Mouse (Mus musculus) CD4-positive, CD25-positive, alpha-beta regulatory T cell, adult 2 months (primary cell): Measurements from ENCODE around the gene Epb41l4b.
A peak's percentile ranks its signal among the peaks of the same experiment; 100 is the strongest.

Experiments used
- DNase-seq: peaks from one replicate; pipeline ENCODE4 v3.0.0-alpha.2; 2012; ENCODE audit warnings: low read depth, low spot score

The Epb41l4b gene

GRCm38 (mm10) chr4:57016366-57017171 lies 126.7 kb downstream of the Epb41l4b start:
- no peak for DNase-seq

- no peak for DNase-seq
These were observed 128.2 kb downstream of the Epb41l4b start for GRCm38 (mm10) chr4:57015032-57015431.

- no peak for DNase-seq
These were observed 131.7 kb downstream of the Epb41l4b start for GRCm38 (mm10) chr4:57011454-57012046.

GRCm38 (mm10) chr4:57010919-57011318 lies 132.3 kb downstream of the Epb41l4b start:
- DNase-seq: no peak

GRCm38 (mm10) chr4:57010425-57010824 lies 132.8 kb downstream of the Epb41l4b start:
- no peak for DNase-seq

GRCm38 (mm10) chr4:57007717-57008116 lies 135.5 kb downstream of the Epb41l4b start:
- DNase-seq: no peak

- no peak for DNase-seq
These were observed 138.2 kb downstream of the Epb41l4b start for GRCm38 (mm10) chr4:57005011-57005410.

GRCm38 (mm10) chr4:57003886-57004285 lies 139.4 kb downstream of the Epb41l4b start:
- no peak for DNase-seq

- DNase-seq: no peak
These were observed 140.5 kb downstream of the Epb41l4b start for GRCm38 (mm10) chr4:57002751-57003150.

- no peak for DNase-seq
These were observed 141.8 kb downstream of the Epb41l4b start for GRCm38 (mm10) chr4:57001437-57001836.

GRCm38 (mm10) chr4:56993331-56993730 lies 149.9 kb downstream of the Epb41l4b start:
- peak; percentile 7 for DNase-seq

GRCm38 (mm10) chr4:56991951-56992350 lies 151.3 kb downstream of the Epb41l4b start:
- no peak for DNase-seq

- no peak for DNase-seq
These were observed 153.0 kb downstream of the Epb41l4b start, which contains the start of gene Frrs1l for GRCm38 (mm10) chr4:56990215-56990584. TSS of gene Frrs1l (minus strand) at chr4:56990391.

GRCm38 (mm10) chr4:56989431-56990214 lies 153.6 kb downstream of the Epb41l4b start:
- no peak for DNase-seq

GRCm38 (mm10) chr4:56965586-56966179 lies 177.6 kb downstream of the Epb41l4b start:
- DNase-seq: no peak

- DNase-seq: no peak
These were observed 179.6 kb downstream of the Epb41l4b start for GRCm38 (mm10) chr4:56963687-56964086.

- DNase-seq: no peak
These were observed 181.8 kb downstream of the Epb41l4b start for GRCm38 (mm10) chr4:56961320-56961925.

GRCm38 (mm10) chr4:56957518-56957917 lies 185.7 kb downstream of the Epb41l4b start:
- DNase-seq: no peak

GRCm38 (mm10) chr4:56953235-56953634 lies 190.0 kb downstream of the Epb41l4b start:
- no peak for DNase-seq

GRCm38 (mm10) chr4:56951701-56952100 lies 191.5 kb downstream of the Epb41l4b start:
- DNase-seq: no peak

GRCm38 (mm10) chr4:56949494-56949893 lies 193.7 kb downstream of the Epb41l4b start:
- peak; percentile 56 for DNase-seq
